Mouse (Mus musculus) heart, embryonic 11.5 days (tissue): Measurements from ENCODE around the gene Tex22. TPM values are rescaled to one million over a fixed set of nuclear protein-coding genes. Genes with fewer than 3 reads are reported as not detected.
A peak's percentile ranks its signal among the peaks of the same experiment; 100 is the strongest.

Experiments used
- ATAC-seq: fragments of 200-750 bp; cut with Nextera tagmentation; replicated peaks from 2 replicates; pipeline ENCODE4 v1.8.0; 2017; ENCODE audit warnings: moderate library complexity; ENCODE audit not compliant: insufficient number of reproducible peaks, low FRiP score, low TSS enrichment
- H3K27ac ChIP-seq: fragments of 300-500 bp; sonication (generic); 2 replicates; pipeline ENCODE4 v1.5.1; 2014; ENCODE audit warnings: mild to moderate bottlenecking, low read depth, low read length
- H3K27me3 ChIP-seq: fragments of 300-500 bp; sonication (generic); 2 replicates; pipeline ENCODE4 v1.6.1; 2014; ENCODE audit warnings: mild to moderate bottlenecking, low read length, mixed read lengths; ENCODE audit not compliant: control insufficient read depth, insufficient read depth
- H3K36me3 ChIP-seq: fragments of 300-500 bp; sonication (generic); 2 replicates; pipeline ENCODE4 v1.6.1; 2014; ENCODE audit warnings: mild to moderate bottlenecking, low read length, moderate library complexity, mixed read lengths; ENCODE audit not compliant: control insufficient read depth, insufficient read depth
- H3K4me1 ChIP-seq: fragments of 300-500 bp; sonication (generic); 2 replicates; pipeline ENCODE4 v1.6.1; 2014; ENCODE audit warnings: low read length; ENCODE audit not compliant: control insufficient read depth, insufficient read depth
- H3K4me2 ChIP-seq: fragments of 300-500 bp; sonication (generic); 2 replicates; pipeline ENCODE4 v1.6.1; 2014; ENCODE audit warnings: mild to moderate bottlenecking, moderate library complexity
- H3K4me3 ChIP-seq: fragments of 300-500 bp; sonication (generic); 2 replicates; pipeline ENCODE4 v1.5.1; 2014; ENCODE audit warnings: low read depth, low read length
- H3K9ac ChIP-seq: fragments of 300-500 bp; sonication (generic); 2 replicates; pipeline ENCODE4 v1.6.1; 2014; ENCODE audit warnings: mild to moderate bottlenecking, low read depth, low read length, moderate library complexity
- H3K9me3 ChIP-seq: fragments of 300-500 bp; sonication (generic); replicated peaks from 2 replicates; pipeline ENCODE4 v1.6.1; 2016; ENCODE audit warnings: low read length; ENCODE audit not compliant: control insufficient read depth
- WGBS: fragments of 180-500 bp; shearing (Covaris S2); extraction: QIAGEN DNeasy Blood & Tissue Kit; methylation state at CpG from one replicate; pipeline ENCODE4 v1.1.7; 2014; ENCODE audit not compliant: insufficient replicate concordance; 5-methylcytosine and 5-hydroxymethylcytosine counted together
- polyA plus RNA-seq: library from polyadenylated mRNA; unstranded; fragments of >200 nt; fragmentation: Nextera tagmentation; extraction: Ambion mirVana; gene quantifications from 2 replicates; pipeline ENCODE4 v1.2.1, GENCODE M21; 2014

Tex22 gene
- polyA plus RNA-seq, 1 experiment from 2014 or later = 0.16 TPM

GRCm38 (mm10) chr12:113032296-113033250, 41.7 kb upstream of the Tex22 start:
- Histone ChIP-seq H3K4me3 (no peak overlapping the region), H3K36me3 (no peaks in the 10 kb centered on the region), H3K4me1 (peaks cover 56% of the 10 kb centered on the region), H3K27me3 (no peaks in the 10 kb centered on the region), H3K9ac (no peak overlapping the region), H3K27ac (no peak overlapping the region), H3K9me3 (no peaks in the 10 kb centered on the region), H3K4me2 (no peak overlapping the region)
- ATAC-seq = no peak
- 72% methylated on average over 11 of the region's 11 CpGs for WGBS

GRCm38 (mm10) chr12:113035093-113035492, 39.2 kb upstream of the Tex22 start:
- Histone ChIP-seq H3K4me1 (peaks cover 42% of the 10 kb centered on the region), H3K36me3 (no peaks in the 10 kb centered on the region), H3K9ac (no peak overlapping the region), H3K9me3 (no peaks in the 10 kb centered on the region), H3K4me2 (no peak overlapping the region), H3K27me3 (no peaks in the 10 kb centered on the region), H3K4me3 (no peak overlapping the region), H3K27ac (0 out of 2 replicates have a peak overlapping the region, but pooled peaks have one; percentile 22)
- 48% methylated on average over 2 of the region's 2 CpGs for WGBS
- no peak for ATAC-seq

- Histone ChIP-seq H3K4me2 (no peak overlapping the region), H3K9me3 (no peaks in the 10 kb centered on the region), H3K4me3 (no peak overlapping the region), H3K27me3 (no peaks in the 10 kb centered on the region), H3K27ac (no peak overlapping the region), H3K9ac (no peak overlapping the region), H3K36me3 (no peaks in the 10 kb centered on the region), H3K4me1 (peaks cover 36% of the 10 kb centered on the region)
- WGBS = 85% methylated on average over 4 of the region's 4 CpGs
- ATAC-seq = no peak
These were observed 37.3 kb upstream of the Tex22 start for GRCm38 (mm10) chr12:113036996-113037395.

GRCm38 (mm10) chr12:113038414-113038813, 35.9 kb upstream of the Tex22 start:
- no peaks in the 10 kb centered on the region for H3K9me3 ChIP-seq
- H3K4me1 ChIP-seq = peaks cover 24% of the 10 kb centered on the region
- H3K9ac ChIP-seq = no peak overlapping the region
- H3K4me2 ChIP-seq = no peak overlapping the region
- WGBS = 92% methylated on average over 4 of the region's 4 CpGs
- H3K27me3 ChIP-seq = no peaks in the 10 kb centered on the region
- no peak overlapping the region for H3K27ac ChIP-seq
- H3K36me3 ChIP-seq = no peaks in the 10 kb centered on the region
- ATAC-seq = no peak
- no peak overlapping the region for H3K4me3 ChIP-seq

- Histone ChIP-seq H3K9ac (no peak overlapping the region), H3K27ac (no peak overlapping the region), H3K4me3 (no peak overlapping the region), H3K4me1 (peaks cover 6% of the 10 kb centered on the region; the same call in 1 of the 2 replicates), H3K4me2 (no peak overlapping the region), H3K27me3 (no peaks in the 10 kb centered on the region), H3K36me3 (no peaks in the 10 kb centered on the region), H3K9me3 (no peaks in the 10 kb centered on the region)
- WGBS = 65% methylated on average over 15 of the region's 15 CpGs
- no peak for ATAC-seq
These were observed 32.5 kb upstream of the Tex22 start for GRCm38 (mm10) chr12:113041481-113042439.

- H3K9ac ChIP-seq = no peak overlapping the region
- no peaks in the 10 kb centered on the region for H3K9me3 ChIP-seq
- H3K4me2 ChIP-seq = no peak overlapping the region
- 70% methylated on average over 2 of the region's 2 CpGs for WGBS
- H3K27ac ChIP-seq = no peak overlapping the region
- ATAC-seq = no peak
- no peak overlapping the region for H3K4me3 ChIP-seq
- no peaks in the 10 kb centered on the region for H3K36me3 ChIP-seq
- no peaks in the 10 kb centered on the region for H3K27me3 ChIP-seq
- H3K4me1 ChIP-seq = peaks cover 6% of the 10 kb centered on the region; the same call in 1 of the 2 replicates
These were observed 31.8 kb upstream of the Tex22 start for GRCm38 (mm10) chr12:113042543-113042942.

GRCm38 (mm10) chr12:113044916-113045677, 29.2 kb upstream of the Tex22 start:
- 70% methylated on average over 3 of the region's 3 CpGs for WGBS

GRCm38 (mm10) chr12:113046861-113047260, 27.4 kb upstream of the Tex22 start:
- H3K27me3 ChIP-seq = no peaks in the 10 kb centered on the region
- peaks cover 12% of the 10 kb centered on the region for H3K4me1 ChIP-seq
- 85% methylated on average over 15 of the region's 15 CpGs for WGBS
- no peak overlapping the region for H3K4me3 ChIP-seq
- ATAC-seq = no peak
- no peak overlapping the region for H3K9ac ChIP-seq
- peaks cover 5% of the 10 kb centered on the region; the same call in 1 of the 2 replicates for H3K36me3 ChIP-seq
- no peak overlapping the region for H3K27ac ChIP-seq
- no peaks in the 10 kb centered on the region for H3K9me3 ChIP-seq
- no peak overlapping the region for H3K4me2 ChIP-seq

More at GRCm38 (mm10) chr12:113044916-113045677, 29.2 kb upstream of the Tex22 start:
- Histone ChIP-seq H3K4me1 (peaks cover 6% of the 10 kb centered on the region; the same call in 1 of the 2 replicates), H3K36me3 (peaks cover 3% of the 10 kb centered on the region; the same call in 1 of the 2 replicates), H3K9me3 (no peaks in the 10 kb centered on the region), H3K4me2 (no peak overlapping the region), H3K27ac (no peak overlapping the region), H3K27me3 (no peaks in the 10 kb centered on the region), H3K9ac (no peak overlapping the region), H3K4me3 (no peak overlapping the region)
- ATAC-seq = no peak; the same call in 1 of the 2 replicates
